Mouse (Mus musculus): ENCODE results near the gene Hspb8.
A peak's percentile ranks its signal among the peaks of the same experiment; 100 is the strongest.
"Not testable (repeated sequence)": the region's sequence is repeated elsewhere in the genome, so short reads cannot be mapped to it uniquely, and the experiment has no call there.

Hspb8 gene

GRCm38 (mm10) chr5:116387302-116387935 is 35.2 kb downstream of the Hspb8 start:
- no peak for DNase-seq

DNA sequence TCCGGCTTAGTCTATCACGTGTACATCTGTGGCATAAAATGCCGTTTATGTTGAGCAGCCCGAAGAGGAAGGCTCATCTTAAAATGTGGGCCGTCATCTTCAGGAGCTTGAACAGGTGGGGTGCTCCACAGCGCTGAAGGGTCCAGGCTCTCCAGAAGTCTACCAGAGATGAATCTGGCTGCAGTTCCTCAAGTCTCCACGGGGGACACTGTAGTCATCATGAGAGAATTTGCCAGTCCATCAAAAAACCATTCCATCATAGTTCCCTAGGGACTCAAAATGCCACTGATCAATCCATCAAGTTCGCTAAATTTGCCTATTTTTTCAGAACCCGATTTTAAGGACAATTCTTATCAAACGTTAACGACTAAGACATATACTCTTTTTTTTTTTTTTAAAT is 36.6 kb downstream of the Hspb8 start:
- DNase-seq: peak; percentile 45 to 62

DNA sequence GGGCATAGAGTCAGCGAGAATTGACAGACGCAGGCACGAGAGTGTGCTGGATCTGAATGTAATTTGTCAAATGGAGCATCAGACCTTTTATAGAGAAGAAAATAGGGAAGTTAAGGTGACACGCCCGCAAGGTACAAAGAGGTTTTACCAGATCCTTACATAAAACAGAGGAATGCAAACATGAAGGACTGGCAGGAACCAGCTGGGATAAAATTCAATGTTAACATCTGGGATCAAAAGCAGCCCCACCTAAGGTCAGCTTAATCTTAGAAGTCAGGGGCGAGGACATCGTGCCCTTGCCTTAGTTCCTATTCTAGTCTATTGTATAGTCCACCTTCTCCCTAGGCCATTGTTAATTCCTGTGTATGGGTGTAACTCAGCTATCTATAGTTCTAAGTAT is 40.0 kb downstream of the Hspb8 start:
- DNase-seq: not testable (repeated sequence)

- no peak for DNase-seq
These were observed 40.9 kb downstream of the Hspb8 start for GRCm38 (mm10) chr5:116381726-116382125.

DNA sequence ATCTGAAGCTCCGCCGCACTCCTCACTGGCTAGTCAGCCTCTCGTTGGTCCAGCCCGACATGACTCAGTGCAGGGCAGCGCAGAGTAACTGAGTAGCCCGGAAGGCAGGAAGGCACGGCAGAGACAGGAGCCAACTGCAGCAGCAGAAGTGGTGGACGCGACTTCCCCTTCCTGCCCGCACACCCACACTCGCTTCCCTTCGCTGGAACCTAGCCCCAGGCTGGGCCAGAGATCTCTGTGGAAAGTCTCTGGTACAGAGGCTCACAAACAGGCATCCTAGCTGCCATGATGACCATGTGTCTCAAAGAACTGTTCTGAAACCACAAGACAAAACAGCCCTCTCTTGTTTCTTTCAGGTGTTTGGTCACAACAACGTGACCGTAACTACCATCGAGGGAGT is 41.4 kb downstream of the Hspb8 start:
- DNase-seq: no peak

DNA sequence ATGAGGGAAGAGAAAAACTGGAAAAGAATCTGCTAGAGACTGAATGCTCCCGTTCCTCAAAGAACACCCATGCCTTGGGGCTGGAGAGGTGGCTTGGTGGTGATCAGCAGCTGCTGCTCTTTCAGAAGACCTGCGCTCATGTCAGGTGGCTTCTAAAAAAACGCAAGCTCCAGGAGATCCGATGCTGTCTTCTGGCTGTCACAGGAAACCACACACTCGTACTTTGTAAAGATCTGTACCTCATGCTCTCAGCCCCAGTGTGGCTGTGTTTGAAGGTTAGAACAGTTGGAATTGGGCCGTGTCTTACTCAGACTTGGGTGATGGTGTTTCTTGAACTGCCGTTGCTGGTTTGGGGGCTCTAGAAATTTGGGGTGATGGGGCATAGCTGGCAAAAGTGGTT is 42.3 kb downstream of the Hspb8 start:
- DNase-seq: no peak

DNA sequence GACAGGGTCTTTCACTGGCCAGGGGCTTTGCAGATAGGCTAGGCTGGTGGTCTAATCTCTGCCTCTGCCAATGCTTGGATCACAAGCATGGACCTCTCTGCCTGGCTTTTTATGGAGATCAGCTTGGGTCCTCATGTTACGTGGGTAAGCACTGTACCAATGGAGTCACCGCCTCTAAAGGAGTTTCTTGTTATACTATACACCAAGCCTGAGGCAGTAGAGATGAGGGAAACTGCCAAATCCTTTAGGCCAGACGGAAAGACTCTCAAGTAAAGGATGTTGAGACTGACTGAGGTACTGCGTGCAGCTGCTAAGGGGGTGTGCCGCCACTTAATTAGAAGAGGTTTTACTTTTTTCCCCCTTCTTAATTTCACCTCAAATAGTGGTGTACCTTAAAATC is 43.8 kb downstream of the Hspb8 start:
- DNase-seq: no peak

DNA sequence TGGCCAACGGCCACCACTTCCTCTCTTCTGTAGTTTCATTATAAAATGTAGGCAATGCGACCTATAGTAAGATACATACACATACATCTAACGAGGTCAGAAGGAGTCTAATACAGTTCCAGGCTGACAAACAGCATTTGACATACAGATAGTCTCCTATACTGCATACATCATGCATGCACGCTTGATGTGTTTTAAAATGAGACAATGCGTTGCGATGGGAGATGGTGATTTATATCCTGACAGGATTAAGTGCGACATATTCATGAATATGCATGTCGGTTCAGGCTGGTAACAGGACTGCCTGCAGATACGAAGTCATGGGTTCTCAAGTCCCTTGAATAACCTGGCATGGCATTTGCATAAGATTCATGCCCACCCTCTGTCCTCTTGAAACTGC is 54.7 kb downstream of the Hspb8 start:
- DNase-seq: no peak

DNA sequence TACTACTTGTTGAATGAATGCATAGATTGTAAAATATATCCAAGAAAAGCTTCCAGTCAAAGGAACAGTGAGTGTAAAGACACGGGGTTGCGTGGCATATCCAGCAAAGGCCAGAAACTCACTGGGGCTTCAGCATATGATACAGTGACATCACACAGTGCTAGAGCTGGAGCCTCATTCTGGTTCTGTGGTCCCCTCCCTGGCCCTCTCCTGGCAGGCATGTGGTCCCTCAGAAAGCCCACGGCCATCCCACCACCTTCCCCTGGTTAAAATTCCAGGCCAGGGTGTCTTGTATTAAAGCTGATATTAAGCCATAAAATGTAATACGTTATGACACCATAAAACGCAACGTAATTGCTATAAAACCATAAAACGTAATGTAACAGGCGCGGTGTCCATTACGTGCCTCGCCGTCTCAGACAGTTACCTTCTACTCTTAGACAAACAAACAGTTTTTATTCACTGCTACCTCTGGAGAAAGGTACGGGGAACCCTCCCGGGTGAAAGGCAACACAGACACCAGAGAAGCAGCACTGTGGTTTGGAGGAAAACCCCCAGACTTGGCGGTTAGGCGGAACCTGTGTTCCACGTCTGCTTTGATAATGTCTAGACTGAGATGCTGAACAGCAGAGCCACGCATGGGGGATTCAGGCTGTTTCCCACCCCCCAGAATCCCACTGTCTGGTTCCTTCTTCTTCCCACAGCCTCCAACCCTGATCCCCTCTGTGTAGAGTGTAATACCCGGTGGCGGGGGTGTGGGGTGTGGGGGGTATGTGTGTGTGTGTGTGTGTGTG is 55.6 kb downstream of the Hspb8 start:
- DNase-seq: no peak

GRCm38 (mm10) chr5:116361342-116361741 is 61.3 kb downstream of the Hspb8 start:
- DNase-seq: no peak

DNA sequence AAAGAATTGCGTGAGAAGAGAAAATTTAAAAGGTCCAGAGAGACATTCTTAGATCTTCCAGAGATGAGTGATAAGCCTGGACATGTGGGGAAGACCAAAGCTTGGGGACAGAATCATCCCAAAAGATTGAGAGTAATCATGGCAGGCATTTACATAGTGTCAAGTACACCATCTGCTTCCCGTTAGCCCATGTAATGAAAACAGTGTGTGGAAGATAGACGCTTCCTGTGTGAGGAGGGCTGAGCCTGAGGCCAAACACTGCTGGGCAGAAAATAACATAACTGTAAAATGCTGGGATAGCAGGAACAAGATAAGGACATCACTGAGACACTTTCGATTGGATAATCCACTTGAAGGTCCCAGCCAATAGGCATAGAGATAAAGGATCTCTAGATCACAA is 61.9 kb downstream of the Hspb8 start:
- DNase-seq: no peak
